Mouse (Mus musculus) adrenal gland, postnatal 0 days (tissue): ENCODE results near the gene Atg4d. TPM values are rescaled to one million over a fixed set of nuclear protein-coding genes. Genes with fewer than 3 reads are reported as not detected.

Experiments
- polyA plus RNA-seq: library from polyadenylated mRNA; unstranded; fragments of >200 nt; fragmentation: Nextera tagmentation; extraction: Ambion mirVana; gene quantifications from 2 replicates; pipeline ENCODE4 v1.2.1, GENCODE M21; 2015

Atg4d gene
- polyA plus RNA-seq: 20.2 and 26.7 TPM in 2 replicates

DNA sequence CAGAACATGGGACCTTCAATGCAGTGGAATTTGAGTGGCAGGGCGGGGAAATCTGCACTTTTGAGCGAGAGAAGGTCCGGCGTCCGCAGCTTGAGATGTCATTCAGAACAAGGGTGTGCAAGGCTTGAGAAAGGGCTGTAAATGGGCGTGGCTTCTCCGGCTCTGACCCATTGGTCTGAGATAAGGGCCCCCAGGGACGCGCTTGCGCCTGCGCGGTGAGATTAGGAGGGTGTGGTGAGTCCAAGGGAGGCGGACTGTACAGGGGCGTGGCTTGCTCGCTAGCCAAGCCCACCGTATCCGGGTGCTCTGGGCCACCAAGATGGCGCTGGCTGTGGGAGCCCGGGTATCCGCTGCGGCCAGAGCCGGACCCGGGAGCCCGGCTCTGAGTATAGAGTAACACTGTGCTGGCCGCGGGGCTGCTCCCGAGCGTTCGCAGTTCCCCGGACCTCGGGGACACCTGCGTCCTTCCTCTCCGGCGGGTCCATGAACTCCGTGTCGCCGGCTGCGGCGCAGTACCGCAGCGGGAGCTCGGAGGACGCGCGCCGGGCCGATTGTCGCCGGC is at the start of gene Atg4d:
Gene Atg4d (plus strand): TSS at position 294 of the 562 bp plus-strand sequence.

DNA sequence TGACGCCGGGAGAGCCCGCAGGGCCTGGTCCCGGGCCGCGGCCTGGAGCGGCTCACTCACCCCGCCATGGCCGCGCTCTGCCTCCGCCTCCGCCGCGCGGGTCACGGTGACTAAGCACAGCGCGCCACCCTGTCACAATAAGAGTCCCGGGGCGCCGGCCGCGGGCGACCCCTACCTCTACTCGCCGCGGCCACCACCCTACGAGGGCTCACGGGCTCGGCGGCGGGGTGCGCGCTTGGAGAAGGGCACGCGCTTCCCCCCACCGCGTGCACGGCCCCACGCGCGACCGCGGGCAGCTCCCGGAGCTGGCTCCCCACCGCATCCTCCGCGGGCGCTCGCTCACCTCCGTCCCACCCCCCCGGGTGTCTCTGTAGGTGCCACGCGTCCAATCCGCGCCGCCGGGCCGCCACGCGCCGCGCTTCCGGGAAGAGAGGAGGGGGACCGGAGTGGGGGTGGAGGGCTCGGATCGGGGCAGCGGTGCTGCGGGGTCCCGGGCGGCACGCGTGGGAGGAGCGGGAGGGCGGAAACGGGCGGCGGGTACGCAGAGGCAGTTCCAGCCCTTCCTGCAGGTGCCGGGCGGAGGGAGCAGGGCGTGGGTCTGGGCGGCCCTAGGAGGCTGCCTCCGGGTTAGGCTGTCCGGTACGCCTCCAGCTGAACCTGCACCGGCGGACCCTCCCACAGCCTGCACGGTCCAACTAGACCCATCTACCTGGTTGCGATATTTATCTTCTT is 26.2 kb upstream of the Atg4d start, which contains the start of gene Keap1:
Gene Keap1 (minus strand): TSS at position 629 of the 732 bp plus-strand sequence.

DNA sequence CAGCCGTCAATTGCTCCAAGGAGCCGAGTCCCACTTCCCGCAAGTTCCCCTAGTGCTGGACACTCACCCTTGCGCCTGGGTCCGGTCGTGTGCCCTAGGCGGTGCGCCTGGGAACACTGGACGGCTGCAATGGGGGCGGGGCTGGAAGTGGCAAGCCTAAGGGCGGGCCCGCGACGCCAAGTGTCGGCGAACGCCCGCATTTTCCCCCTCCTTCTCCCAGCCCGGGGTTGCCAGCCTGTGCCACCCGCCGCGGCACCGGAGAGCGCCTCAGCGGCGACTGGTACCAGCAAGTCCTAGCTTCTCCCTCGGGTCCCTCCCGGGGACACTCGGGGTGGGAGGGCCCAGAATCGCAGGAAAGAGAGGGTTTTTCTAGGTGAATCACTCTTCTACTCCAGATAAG is 16.8 kb upstream of the Atg4d start, which contains the start of gene S1pr5:
Gene S1pr5 (minus strand): TSS at position 118 of the 400 bp plus-strand sequence.

DNA sequence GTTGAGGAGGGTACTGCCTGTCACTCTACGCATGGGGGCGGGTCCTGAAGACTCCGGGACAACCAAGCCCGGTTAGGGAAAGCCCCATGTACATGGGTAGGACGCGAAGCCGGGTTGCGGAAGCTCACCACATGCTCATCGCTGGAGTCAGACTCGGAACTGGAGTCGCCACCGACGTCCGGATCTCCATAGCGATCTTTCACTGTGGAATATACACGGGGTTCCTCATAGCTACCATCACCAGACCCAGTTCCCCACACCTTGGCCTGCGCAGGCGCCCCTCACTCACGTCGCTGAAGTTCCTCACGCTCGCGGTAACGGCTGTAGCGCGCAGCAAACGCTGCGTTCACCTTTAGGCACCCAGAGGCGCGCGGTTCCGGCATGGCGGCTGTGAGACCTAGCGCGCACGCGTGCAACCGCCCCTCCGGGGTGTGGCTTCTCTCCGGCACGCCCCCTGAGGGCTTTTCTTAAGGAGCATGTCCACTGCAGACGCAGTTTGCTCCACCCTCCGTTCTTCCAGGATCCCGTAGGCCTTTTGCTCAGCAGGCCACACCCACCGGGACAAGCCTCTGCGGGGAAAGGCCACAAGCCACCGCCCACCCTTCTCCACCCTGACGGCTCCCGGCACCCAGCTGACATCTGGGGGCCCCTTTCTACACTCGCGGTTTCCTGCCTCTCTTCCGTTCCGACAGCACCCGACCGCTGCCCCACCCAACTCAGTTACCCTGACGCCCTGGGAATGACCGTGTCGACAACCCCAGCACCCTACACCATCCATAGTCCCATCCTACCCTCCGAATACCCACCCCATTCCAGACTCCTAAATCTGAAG is 22.7 kb downstream of the Atg4d start, which contains the start of gene Kri1:
Gene Kri1 (minus strand): TSS at position 399 of the 832 bp plus-strand sequence.

DNA sequence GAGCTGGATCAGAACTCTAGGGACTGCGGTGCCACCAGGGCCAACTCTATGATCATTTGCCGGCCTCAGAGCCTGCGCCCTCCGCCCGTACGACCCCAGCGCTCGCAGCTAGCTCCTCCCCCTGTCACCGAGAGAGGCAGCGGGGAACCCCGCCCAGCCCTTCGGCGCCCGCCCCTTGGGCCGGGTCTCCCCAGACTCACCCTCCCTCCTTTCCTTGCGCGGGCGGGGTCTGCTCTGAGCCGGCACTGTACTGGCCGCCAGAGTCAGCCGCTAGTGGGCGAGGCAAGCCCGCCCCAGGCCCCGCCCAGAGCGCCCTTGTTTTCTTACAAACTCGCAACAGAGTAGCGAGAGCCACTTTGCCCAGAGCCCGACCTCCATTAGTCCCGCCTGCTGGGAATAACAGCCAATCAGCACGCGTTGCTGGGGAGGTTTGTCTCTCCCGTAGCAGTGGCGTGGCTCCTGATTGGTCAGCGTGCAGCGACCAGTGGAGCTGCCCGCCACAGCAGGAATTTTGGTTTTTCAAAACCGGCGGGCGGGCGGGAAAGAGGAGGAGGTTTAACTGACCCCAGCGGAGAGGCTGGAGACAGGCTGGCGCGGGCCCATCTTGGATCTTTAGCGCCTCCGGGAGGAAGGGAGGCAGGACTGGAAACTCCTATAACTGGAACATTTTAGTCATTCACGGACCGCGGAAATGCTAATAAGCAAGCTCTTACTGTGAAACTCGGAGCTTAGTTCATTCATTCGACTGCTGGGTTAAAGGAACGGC is 26.1 kb downstream of the Atg4d start, which contains the start of gene Cdkn2d:
Gene Cdkn2d (minus strand): TSS at position 386 of the 766 bp plus-strand sequence.

DNA sequence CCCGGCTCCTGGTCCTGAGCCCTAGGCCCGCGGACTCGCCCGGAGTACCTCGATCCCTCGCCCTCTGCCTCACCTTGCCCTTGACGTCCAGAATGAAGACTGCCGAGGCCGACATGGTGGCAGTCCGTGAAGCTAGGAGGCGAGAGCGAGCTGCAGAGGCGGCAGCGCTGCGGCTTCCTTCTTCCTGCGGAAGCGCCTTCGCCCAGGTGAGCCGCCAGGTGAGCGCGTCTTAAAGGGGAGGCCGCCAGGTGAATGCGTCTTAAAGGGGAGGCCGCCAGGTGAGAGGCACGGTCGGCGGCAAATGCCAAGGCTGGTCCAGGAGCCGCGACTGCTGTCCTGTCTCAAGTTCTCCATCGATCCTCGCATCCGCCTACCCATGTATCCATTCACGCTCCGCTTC is 47.0 kb downstream of the Atg4d start, which contains the start of gene Ap1m2:
Gene Ap1m2 (minus strand): TSS at position 204 of the 400 bp plus-strand sequence.

DNA sequence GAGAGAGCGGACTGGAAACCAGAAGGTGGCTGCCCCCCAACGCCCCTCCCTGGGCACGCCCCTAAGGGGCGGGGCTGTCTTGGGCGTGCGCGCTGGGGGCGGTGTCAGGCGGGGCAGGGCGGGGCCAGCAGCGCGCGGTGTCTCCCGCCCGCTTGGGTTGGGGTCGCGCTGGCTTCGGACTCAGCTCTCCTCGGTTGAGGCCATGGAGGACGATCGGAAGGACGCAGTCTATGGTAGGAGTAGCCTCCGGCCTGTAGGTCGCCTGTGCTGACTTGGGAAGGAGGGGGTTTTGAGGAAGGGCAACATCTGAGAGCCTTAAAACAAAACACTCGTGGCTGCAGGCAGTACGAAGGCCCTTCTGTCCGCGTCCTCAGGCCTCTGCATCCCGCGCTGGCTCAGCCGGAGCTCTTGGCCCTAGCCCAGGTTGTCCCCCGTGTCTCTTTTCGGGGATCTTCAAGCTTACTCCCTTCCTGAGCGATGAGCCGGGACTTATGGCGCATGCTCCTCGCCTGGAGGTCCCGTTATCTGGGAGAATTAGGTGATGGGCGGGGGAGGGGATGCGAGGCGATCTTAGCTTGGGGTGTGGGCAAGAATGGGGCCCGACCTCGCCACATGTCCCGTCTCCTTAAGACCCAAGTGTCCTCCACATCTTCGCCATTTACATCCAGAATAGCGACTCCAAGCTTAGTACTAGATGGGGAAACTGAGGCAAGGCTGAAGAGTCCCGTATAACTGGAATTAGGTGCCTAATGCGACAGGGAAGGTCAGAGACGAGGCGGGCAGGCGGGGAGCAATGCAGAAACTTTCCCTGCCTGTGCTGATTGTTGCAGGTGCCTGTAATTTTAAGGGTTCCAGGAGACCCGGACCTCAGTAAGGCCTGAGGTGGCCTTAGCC is 55.8 kb downstream of the Atg4d start, which contains the start of gene Slc44a2:
Gene Slc44a2 (plus strand): TSS at position 80 of the 894 bp plus-strand sequence.

Other genes starting within 250 kb of the Atg4d start
- gene Icam1, start 249.3 kb upstream of the Atg4d start, polyA plus RNA-seq: 10.3 TPM in 2 replicates
- 4.3 and 5.4 TPM in 2 replicates for gene Icam4, start 235.9 kb upstream of the Atg4d start, polyA plus RNA-seq
- gene Icam5, start 233.2 kb upstream of the Atg4d start, polyA plus RNA-seq: 0.15 and 0.16 TPM in 2 replicates
- gene Zglp1, start 198.2 kb upstream of the Atg4d start, polyA plus RNA-seq: 0.48 TPM in 1 of 2 replicates, not detected in the other
- 0.19 and 0.25 TPM in 2 replicates for gene Gm49373, start 192.2 kb upstream of the Atg4d start, polyA plus RNA-seq
- gene Fdx1l, start 191.7 kb upstream of the Atg4d start, polyA plus RNA-seq: 60.5 and 68.4 TPM in 2 replicates
- 0.91 and 1.2 TPM in 2 replicates for gene Gm38431, start 173.3 kb upstream of the Atg4d start, polyA plus RNA-seq
- gene Raver1, start 173.3 kb upstream of the Atg4d start, polyA plus RNA-seq: 25.9 and 31.4 TPM in 2 replicates
- 5.3 and 10.8 TPM in 2 replicates for gene Tyk2, start 134.1 kb upstream of the Atg4d start, polyA plus RNA-seq
- 163 and 197 TPM in 2 replicates for gene Cdc37, start 115.3 kb upstream of the Atg4d start, polyA plus RNA-seq
- 3.1 and 5.1 TPM in 2 replicates for gene Pde4a, start 99.6 kb upstream of the Atg4d start, polyA plus RNA-seq
- 42.4 and 49.5 TPM in 2 replicates for gene Keap1, start 25.9 kb upstream of the Atg4d start, polyA plus RNA-seq
- 0.08 TPM in 2 replicates for gene S1pr5, start 16.9 kb upstream of the Atg4d start, polyA plus RNA-seq
- 7.6 and 10.7 TPM in 2 replicates for gene Kri1, start 22.7 kb downstream of the Atg4d start, polyA plus RNA-seq
- gene Cdkn2d, start 26.1 kb downstream of the Atg4d start, polyA plus RNA-seq: 43.7 and 55.9 TPM in 2 replicates
- 0.55 and 0.95 TPM in 2 replicates for gene Ap1m2, start 47.0 kb downstream of the Atg4d start, polyA plus RNA-seq
- gene Slc44a2, start 55.4 kb downstream of the Atg4d start, polyA plus RNA-seq: 51.3 and 55.7 TPM in 2 replicates
- gene Ilf3, start 102.6 kb downstream of the Atg4d start, polyA plus RNA-seq: 60.5 and 74.0 TPM in 2 replicates
- 33.4 and 34.4 TPM in 2 replicates for gene Qtrt1, start 146.5 kb downstream of the Atg4d start, polyA plus RNA-seq
- gene Dnm2, start 159.6 kb downstream of the Atg4d start, polyA plus RNA-seq: 42.9 and 74.7 TPM in 2 replicates
- gene Tmed1, start 245.0 kb downstream of the Atg4d start, polyA plus RNA-seq: 80.4 and 83.2 TPM in 2 replicates